Mouse (Mus musculus): ENCODE measurements around the gene Plvap.

The Plvap gene

DNA sequence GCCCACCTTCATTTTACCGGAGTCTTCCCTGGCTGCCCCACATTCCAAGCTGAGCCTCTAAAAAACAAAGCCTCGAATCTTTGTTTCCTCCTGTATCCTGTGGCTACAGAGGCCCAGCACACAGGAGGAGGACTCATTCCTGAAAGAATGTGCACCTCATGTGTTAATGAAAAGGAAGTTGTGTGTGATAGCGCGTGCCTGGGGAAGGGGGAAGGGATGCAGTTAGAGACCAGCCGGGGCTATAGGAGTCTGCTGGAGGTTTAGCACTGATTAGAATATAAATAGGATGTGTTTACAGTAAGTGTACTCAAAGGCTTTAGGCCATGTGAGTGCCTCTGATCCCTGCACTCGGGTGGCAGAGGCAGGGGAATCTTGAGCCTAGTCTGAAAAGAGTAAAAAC lies 14.7 kb upstream of the Plvap start:
- DNase-seq (ENCODE audit: low read depth, low spot score) = no peak

DNA sequence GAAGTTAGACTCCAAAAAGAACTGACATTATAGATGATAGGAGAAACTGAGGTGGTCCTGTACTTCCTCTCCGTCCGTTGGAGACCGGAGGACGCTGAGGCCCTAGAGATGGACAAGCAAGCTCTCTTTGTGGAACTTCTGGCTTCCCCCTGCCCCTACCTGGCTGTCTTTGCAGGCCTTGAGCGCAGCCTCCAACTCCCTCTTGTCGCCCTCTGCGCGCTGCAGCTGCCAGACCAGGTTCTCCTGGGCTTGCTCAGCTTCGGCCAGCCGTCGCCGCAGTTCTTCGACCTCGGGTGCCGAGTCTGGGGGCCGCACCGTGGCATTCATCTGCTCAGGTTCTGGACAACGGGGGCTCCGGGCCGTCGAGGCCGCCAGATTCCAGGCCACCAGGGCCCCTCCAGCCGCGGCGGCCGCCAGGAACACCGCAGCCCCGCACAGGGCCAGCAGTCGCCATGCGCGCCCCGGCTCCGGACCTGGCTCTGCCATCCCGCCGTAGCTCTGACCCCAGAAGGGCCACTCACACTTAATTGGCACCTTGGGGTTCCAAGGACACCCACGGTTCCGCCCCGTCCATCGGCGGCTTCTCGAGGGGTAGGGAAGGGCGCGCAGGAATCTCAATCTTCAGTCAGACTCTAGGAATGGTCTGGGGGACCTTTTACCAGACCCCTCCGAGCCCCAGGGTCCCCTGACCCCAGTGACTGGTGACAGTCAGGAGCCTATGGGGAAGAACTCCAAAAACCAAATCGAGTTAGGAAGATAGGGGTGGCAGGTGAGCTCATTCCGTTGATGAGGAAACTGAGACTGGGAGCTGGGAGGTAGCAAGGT lies 13.9 kb upstream of the Plvap start, which contains the start of gene Ccdc194:
Ccdc194 (minus strand) TSS at position 486 of the 825 bp plus-strand sequence.
- DNase-seq (ENCODE audit: low read depth, low spot score) = no peak

DNA sequence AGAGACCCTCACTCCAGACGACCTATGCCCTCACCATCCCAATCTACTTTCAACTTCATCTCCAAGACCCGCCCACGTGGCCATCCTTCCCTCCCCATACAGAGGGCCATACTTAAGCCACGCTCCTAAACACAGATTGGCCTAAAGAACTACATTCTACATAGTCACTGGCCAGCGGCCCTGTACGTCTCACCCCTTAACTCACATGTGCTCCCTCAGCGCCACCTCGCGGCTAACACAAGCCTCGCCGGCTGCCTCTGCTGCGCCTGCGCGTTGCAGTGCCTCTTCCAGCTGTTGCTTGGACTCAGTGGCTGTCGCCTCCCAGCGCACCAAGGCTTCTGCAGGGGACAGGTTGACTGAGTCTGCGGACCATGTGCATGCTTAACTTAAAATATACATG lies 10.1 kb upstream of the Plvap start:
- peak; percentile 96 for DNase-seq (ENCODE audit: low read depth, low spot score)

DNA sequence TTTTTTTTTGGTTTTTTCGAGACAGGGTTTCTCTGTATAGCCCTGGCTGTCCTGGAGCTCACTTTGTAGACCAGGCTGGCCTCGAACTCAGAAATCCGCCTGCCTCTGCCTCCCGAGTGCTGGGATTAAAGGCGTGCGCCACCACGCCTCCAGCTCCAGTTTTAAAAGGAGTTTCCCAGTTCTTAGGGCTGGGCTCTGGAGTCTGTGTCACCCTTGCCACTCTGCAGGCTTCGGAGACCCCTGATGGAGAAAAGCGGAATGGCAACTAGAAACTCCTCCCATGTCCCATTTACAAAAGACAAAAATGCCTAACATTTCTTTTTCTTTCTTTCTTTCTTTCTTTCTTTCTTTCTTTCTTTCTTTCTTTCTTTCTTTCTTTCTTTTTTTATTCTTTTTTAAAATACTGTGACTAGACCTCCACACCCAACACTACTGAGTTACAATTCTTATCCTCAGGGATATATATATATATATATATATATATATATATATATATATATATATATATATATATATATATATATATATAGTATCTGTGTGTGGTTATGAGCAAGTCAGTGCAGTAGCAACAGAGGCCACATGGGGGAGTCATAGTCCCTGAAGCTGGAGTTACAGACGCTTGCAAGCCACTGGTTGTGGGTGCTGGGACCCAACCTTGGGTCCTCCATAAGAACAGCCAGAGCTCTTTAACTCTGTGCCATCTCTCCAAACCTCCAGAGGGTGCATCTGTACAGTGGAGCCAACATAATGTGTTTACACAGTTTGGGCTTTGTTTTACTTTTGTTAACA lies 7.7 kb upstream of the Plvap start:
- peak; percentile 84 for DNase-seq (ENCODE audit: low read depth, low spot score)

DNA sequence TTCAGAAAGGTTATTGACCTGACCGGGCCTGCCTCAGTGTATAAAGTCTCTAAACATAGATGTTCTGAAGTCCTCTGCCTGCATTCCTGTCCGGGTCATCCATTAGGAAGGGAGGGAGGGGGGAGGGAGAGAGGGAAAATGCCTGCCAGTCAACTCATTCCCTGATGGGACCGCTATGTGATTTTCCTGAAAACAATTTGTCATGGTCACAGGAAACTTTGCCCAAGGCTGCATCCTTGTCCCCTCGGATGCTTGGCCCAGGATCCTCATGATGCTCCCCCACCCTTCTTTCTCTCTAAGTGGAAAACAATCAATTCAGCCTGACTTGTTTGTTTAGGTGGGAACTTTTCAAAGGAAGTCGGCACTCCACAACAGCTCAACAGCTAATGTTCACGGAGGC lies 5.2 kb upstream of the Plvap start:
- DNase-seq (ENCODE audit: low read depth, low spot score) = no peak

DNA sequence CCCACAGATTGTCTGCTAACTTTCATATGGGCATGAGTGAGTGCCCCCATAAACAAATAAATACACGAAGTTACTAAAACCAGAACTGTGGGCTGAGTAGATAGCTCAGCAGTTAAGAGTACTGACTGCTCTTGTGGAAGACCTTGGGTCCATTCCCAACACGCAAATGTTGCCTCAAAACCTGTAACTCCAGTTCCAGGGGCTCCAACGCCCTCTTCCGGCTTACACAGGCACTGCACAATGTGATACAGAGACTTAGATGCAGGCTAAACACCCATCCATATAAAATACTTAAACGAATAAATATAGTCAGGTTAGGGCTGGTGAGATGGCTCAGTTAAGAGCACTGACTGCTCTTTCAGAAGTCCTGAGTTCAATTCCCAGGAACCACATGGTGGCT lies 3.5 kb upstream of the Plvap start:
- no peak for DNase-seq (ENCODE audit: low read depth, low spot score)

DNA sequence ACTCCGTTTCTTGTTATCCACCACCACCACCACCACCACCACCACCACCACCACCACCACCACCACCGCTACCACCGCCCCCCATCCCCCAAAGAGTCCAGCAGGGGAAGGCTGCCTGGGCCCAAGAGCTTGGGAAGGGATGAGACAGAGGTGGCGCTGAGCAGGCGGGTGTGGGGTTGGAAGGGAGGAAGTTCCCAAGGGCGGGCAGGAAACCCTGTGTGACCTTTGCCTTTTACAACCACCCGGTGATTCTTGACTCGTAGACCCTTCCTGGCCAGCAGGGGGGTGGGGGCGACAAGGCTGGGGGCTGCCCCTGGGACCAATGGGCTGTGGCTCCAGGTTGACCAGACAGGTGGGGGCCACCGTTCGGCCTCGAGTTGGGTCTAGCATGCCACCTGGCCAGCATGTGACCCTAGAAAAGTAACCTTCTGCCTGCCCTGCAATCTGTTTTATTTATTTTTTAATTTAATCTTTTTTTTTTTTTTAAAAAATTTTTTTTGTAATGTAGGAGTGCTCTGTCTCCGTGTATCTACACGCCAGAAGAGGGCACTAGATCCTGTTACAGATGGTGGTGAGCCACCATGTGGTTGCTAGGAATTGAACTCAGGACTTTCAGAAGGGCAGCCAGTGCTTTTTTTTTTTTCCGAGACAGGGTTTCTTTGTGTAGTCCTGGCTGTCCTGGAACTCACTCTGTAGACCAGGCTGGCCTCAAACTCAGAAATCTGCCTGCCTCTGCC lies 1.6 kb upstream of the Plvap start:
- DNase-seq (ENCODE audit: low read depth, low spot score) = no peak

DNA sequence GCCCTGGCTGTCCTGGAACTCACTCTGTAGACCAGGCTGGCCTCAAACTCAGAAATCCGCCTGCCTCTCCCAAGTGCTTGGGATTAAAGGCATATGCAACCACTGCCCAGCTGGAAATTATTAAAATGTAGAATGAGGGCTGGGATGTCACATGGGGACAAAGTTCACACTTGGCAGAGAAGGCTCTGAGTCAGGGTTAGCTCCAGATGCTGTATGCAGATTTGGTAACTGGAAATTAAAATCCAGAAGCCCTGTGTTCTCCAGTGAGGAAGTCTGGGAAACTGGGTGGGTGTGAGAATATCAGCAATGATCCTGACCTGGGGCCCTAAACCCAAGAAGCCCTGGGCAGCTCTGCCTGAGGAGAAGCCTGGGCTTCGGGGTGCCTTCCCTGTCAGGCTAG lies 2.2 kb downstream of the Plvap start:
- no peak for DNase-seq (ENCODE audit: low read depth, low spot score)

DNA sequence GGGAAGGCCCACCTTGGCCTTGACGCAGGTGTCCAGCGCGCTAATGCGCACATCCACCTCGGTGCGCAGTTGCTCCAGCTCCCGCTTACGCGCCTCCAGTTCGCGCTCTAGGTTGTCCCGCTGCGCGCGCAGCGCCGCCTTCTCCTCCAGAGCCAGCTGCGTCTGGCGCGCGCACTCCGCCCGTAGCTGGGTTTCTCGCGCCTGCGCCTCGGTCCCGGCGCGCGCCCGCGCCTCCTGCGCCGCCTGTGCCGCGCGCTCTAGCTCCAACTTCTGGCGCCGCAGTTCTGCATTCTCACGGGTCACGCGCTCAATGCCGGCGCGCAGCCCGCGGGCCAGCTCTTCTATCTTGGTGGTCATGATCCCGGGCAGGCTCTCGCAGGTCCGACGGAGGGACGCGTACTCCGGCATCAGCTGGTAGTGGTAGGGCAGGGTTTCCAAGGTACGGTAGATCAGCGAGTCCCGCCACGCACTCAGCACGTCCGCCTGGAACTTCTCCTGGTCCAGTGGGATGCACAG lies 3.9 kb downstream of the Plvap start:
- DNase-seq (ENCODE audit: low read depth, low spot score) = no peak

DNA sequence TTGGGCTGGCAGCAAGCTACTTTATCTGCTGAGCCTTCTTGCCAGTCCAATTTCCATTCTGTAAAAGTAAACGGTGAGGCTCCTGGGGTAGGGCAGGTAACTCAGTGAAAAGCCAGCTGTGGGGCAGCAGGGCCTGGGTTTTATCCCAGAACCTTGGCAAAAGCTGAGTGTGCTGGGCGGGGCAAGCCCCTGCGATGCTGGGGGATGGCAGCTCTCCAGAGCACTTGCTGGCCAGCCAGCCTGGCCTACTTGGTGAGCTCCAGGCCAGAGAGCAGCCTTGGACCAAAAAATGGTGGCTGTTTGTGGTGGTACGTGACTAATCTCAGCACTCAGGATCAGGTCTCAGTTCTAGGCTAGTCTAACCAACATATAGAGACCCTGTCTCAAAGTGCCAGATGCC lies 5.6 kb downstream of the Plvap start:
- no peak for DNase-seq (ENCODE audit: low read depth, low spot score)

DNA sequence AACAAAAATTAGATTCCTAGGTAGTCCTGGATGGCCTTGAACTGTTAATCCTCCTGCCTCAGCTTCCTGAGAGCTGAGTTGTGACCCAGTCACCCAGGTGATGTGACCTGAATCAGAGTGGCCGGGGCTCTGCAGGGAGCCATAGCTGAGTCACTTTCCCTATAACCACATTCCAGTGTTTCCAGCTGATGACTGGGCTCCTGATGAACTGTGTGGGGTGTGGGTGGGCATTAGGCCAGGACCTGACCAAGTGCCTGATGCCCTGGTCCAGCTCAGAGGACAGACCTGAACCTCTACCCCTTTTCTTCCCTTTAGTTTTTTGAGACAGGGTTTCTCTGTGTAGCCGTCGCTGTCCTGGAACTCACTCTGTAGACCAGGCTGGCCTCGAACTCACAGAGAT lies 6.2 kb downstream of the Plvap start:
- DNase-seq (ENCODE audit: low read depth, low spot score) = no peak

DNA sequence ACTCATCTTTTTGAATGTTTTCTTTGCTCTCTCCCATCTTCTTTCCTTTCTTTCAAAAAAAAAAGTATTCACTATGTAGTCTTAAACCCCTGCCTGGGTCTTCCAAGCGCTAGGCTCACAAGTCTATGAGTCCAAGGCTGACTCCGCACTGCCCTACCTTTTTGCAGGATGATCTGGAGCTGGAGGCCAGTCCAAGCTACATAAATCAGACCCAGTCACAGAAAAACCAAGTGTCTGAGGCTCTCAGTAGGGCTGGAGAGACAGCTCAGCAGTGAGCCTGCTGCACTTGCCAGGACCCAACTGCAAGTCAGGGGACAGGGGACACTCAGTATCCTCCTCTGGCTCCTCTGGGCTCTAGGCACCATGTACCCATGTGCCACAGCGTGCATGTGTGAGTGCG lies 7.2 kb downstream of the Plvap start:
- DNase-seq (ENCODE audit: low read depth, low spot score) = no peak

DNA sequence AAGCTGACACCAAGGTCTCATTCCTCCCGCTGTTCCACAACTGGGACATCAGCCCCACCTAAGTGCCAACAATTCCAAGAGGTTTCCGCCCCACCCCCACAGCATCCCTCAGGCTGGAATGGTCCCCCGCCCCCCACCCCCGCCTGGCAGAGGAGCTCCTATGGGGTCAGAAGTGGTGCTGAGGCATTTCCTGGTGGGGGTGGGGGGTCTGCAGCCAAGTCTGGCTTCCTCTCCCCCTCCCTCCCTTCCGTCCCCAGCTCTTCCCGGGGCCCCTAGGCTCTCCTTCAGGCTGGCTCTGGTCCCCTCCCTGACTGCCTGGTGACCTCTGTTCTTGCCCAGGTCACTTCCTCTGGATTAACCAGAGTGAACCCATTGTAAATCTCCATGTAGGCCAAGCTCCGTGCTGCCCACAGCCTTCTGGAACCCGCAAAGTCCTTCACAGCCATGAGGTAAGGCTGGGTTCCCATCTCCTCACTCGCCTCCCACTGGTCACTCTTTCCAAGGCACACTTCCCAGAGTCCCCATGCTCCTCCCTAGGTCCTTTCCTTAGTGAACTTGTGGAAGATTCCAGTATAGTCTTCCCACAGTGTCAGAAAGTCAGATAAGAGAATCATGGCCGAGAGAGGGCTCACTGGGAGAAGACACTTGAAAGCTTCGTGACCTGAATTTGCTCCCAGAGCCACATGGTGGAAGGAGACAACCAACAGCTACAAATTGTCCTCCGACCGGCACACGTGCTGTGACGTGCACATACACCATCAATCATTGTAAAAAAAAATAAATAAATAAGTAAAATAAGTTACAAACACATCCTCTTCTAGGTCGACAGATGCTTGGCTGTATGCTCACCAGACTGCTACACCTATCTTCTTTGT lies 12.5 kb downstream of the Plvap start:
- no peak for DNase-seq (ENCODE audit: low read depth, low spot score)

DNA sequence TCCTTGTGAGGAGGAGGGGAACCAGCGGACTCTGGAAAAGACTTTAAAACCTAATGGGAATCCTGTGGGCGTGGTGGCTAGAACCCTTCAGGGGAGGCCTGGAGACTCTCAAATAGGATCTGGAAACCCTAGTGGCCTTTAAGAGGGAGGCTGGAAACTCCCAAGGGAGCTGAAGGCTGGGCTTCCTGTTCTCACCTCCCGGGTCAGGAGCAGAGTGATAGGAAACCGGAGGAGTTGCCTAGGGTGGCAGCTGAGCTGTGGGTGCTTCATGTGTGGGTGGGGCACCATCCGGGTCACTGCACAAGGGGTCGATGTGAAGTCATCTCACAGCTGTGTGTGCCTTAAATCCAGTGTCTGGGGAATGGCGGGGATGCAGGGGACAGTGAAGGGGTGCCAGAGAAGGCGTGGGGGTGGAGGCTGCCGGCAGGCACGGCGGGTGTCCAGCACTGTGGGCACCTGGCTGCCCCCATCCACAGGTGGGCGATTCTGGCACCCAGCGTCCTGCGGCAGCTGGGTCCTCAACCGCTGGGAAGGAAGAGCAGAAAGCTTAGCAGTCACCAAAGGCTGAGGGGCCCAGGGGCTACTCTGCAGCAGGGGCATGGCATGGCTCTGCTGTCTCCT lies 13.6 kb downstream of the Plvap start:
- DNase-seq (ENCODE audit: low read depth, low spot score) = no peak

DNA sequence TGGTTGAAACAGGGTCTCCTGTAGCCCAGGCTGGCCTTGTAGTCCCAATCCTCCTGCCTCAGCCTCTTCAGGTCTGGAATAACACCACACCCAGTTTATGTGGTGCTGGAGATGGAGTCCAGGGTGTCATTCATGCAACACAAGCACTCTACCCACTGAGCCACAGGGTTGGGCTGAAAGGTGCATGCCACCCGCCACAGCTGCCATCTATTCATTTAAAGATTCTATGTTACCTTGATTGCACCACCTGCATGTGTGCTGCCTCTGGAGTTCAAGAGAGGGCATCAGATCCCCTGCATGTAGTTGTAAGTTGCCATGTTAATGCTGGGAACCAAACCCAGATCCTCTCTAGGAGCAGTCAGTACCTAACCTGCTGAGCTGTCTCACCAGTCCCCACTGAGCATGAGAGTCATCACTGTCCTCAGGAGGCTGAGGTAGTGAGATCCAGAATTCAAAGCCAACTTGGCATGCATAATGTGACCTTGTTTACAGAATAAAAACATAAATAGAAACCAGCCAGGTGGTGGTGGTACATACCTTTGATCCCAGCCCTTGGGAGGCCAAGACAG lies 14.4 kb downstream of the Plvap start:
- DNase-seq (ENCODE audit: low read depth, low spot score) = no peak

DNA sequence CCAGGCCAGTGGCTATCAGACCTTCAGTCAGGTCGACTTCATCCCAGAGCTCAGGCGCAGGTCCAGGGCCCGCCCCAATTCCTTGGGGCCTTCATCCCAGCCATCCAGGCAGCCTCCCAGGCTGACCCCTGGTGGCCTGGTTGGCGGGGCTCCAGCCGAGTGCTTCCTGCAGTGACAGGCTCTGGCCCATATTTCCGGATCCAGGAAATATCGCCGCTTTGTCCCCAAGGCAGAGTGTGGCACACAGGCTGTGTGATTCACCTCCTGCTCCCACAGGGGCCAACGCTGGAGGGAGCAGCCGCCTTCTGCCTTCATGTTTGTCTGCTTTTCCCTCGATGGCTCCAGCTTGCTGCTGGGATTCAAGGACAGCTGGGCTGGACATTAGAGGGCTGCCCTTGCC lies 15.1 kb downstream of the Plvap start:
- no peak for DNase-seq (ENCODE audit: low read depth, low spot score)

DNA sequence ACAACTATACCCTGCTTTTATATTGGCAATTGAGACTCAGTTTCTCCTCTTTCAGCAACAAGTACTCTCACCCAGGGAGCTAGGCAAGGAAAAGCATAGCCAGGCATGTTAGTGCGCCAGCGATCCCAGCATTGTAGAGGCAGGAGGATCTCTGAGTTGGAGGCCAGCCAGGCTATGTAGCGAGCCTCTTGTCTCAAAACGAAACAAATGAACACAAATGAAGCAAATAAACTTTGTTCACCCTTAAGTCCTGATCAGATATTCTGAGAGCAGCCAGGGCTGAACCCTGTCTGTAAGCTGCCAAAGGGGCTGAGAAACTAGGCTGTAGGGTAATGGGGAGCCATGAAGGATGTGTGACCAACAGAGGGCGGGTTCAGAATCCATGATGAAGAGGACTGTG lies 15.7 kb downstream of the Plvap start:
- no peak for DNase-seq (ENCODE audit: low read depth, low spot score)

DNA sequence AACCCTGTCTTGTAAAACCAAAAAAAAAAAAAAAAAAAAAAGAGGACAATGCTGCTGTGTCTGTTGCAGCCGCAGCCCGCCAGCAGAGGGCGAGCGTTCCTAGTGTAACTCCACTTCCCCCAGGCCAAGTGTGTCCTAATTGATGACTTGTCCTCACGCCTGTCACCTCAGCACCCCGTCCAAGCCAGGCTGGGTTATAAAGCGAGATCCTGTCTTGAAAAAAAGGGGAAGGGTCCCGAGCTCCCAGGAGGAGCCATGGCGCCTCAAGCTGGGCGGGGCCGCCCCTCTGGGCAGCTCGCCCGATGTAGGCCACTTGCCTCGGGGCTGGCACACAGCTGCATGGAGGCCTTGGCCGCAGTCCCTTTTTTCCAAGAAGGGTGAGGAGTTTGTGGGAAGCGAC lies 16.5 kb downstream of the Plvap start:
- DNase-seq (ENCODE audit: low read depth, low spot score) = peak; percentile 91

DNA sequence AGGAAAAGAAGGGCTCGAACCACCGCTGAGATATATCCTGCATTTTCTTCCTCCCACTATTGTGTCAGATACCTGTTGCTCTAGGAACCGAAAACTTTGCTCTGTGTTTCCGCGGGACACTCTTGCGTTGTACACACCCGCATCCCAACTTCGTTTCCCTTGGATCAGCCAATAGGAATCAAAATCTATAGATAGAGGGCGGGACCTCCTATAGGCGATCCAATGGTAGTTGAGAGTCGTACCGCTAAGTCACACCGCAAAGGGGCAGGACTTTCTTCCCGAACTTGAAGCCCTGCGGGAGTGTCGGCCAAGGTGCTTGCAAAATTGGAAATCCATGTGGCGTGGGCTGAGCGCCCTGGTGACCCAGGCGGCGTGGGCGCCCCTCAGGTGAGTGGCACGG lies 23.1 kb downstream of the Plvap start:
- DNase-seq (ENCODE audit: low read depth, low spot score) = peak; percentile 95

DNA sequence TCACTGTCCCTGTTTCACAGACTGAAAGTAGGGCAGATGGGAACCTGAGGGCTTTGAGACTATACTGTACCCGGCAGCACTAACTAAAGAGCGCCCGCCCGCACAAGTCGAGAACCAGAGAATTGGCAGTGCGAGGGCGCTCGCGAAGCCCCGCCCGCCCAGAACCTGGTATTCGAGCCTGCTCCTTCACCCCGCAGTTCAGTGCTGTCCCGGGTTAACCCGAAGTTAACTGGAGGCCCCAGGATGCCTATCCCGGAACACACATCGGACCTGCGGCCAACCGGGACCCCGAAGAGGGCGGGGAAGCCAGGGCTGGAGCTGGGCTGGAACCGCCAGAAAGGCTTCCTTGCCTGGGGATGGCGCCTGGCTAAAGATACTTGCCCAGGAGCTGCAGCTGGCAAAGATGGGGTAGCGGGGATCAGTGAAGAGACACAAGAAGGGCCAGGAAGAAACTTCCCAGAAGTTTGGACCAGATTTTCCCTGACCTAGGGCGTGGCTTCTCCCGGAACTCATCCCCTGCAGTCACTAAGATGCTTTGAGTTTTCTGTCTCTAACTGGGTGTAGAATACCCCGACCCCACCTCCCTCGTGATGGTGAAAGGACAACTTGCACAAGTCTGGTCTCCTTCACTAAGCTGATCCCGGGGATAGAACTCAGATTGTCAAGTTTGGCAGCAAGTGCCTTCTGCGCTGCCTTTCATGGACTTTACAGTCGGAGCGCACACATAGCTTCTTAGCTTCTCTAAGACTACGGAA lies 23.7 kb downstream of the Plvap start, which contains the start of gene Gtpbp3:
Gtpbp3 (plus strand) TSS at position 413 of the 755 bp plus-strand sequence.
- peak; percentile 82 for DNase-seq (ENCODE audit: low read depth, low spot score)

Measured in CD4-positive, CD25-positive, alpha-beta regulatory T cell, adult 2 months (primary cell).